In genomic region chr4:133497461-133498159, GRCm38 (mm10) we compare ENCODE assay signal across 8 mouse cellular contexts. TPM values are rescaled to one million over a fixed set of nuclear protein-coding genes. Genes with fewer than 3 reads are reported as not detected.
A peak's percentile ranks its signal among the peaks of the same experiment; 100 is the strongest.
DNase-seq lines count a peak whose midpoint lies in the region; ATAC-seq and TF ChIP-seq lines count a peak whose summit lies in the region.

No protein-coding gene starts in this region.

- TF ChIP-seq POLR2A in cortical plate, adult 2 months (IDR thresholded peaks at IDR 0.05; ENCODE audit: extremely low read depth, insufficient read depth, low read length): no peak

- H3K27ac ChIP-seq in cortical plate, adult 2 months (ENCODE audit: insufficient read depth, low read length): peak overlapping the region; percentile 16; the same call in 1 of the 2 replicates
- H3K27ac ChIP-seq in hindbrain, embryonic 13.5 days: no peak overlapping the region; the same call in 1 of the 2 replicates
- peak overlapping the region; percentile 70; the same call in 1 of the 2 replicates for H3K27ac ChIP-seq in midbrain, embryonic 10.5 days (replicated peaks)

- H3K4me1 ChIP-seq in cortical plate, adult 2 months (ENCODE audit: control insufficient read depth, insufficient read depth, low read length): peaks cover 2% of the 10 kb centered on the region; the same call in 1 of the 2 replicates
- H3K4me1 ChIP-seq in hindbrain, embryonic 13.5 days (replicated peaks): peaks cover 32% of the 10 kb centered on the region
- H3K4me1 ChIP-seq in midbrain, embryonic 10.5 days: peaks cover 31% of the 10 kb centered on the region

- H3K9ac ChIP-seq in hindbrain, embryonic 13.5 days: peak overlapping the region; percentile 82

- no peaks in the 10 kb centered on the region for H3K36me3 ChIP-seq in hindbrain, embryonic 13.5 days
- no peaks in the 10 kb centered on the region for H3K36me3 ChIP-seq in midbrain, embryonic 10.5 days

- H3K4me3 ChIP-seq in cortical plate, adult 2 months (ENCODE audit: insufficient read depth, low read length): peak overlapping the region; percentile 74
- peak overlapping the region; percentile 68 for H3K4me3 ChIP-seq in hindbrain, embryonic 13.5 days
- peak overlapping the region; percentile 66 for H3K4me3 ChIP-seq in midbrain, embryonic 10.5 days

- H3K9me3 ChIP-seq in hindbrain, embryonic 13.5 days: no peaks in the 10 kb centered on the region
- no peaks in the 10 kb centered on the region for H3K9me3 ChIP-seq in midbrain, embryonic 10.5 days (replicated peaks)

- peaks cover 93% of the 10 kb centered on the region for H3K27me3 ChIP-seq in hindbrain, embryonic 13.5 days
- H3K27me3 ChIP-seq in midbrain, embryonic 10.5 days (ENCODE audit: low read depth, poor library complexity, severe bottlenecking): peaks cover 96% of the 10 kb centered on the region

- H3K4me2 ChIP-seq in hindbrain, embryonic 13.5 days: peak overlapping the region; percentile 98

- peak; percentile 69 for ATAC-seq in hindbrain, embryonic 13.5 days (ENCODE audit: low FRiP score)

- under 1% methylated on average over 68 of the region's 70 CpGs for WGBS in hindbrain, embryonic 13.5 days
- WGBS in midbrain, embryonic 10.5 days: 1% methylated on average over 70 of the region's 70 CpGs

- peak; percentile 29 to 51 for DNase-seq in layer of hippocampus, postnatal 10 days (ENCODE audit: low spot score in 2 of 2)
- DNase-seq in layer of hippocampus, adult 8-10 months (ENCODE audit: low spot score in 2 of 2): no peak
- DNase-seq in NIH3T3 (ENCODE audit: low read depth): peak; percentile 49
- peak; percentile 67 for DNase-seq in midbrain, embryonic 10.5 days (ENCODE audit: low spot score)
- no peak for DNase-seq in c-Kit-positive CD71-positive TER-119-positive erythroid progenitor cells, embryonic 14.5 days (ENCODE audit: low spot score)
- no peak for DNase-seq in Muller cell, postnatal 12 days (ENCODE audit: inconsistent ontology term)

- TF ChIP-seq CTCF in cortical plate, adult 2 months (IDR thresholded peaks at IDR 0.05; ENCODE audit: extremely low read depth, insufficient read depth, low read length): no peak

RNA-seq across cellular contexts. Expression of gene Trnp1, which starts 0.7 kb away (rescaled TPM):
- 100 to 1,000 TPM; 129 to 130 TPM for total RNA-seq in layer of hippocampus, postnatal 10 days (2021)
- 100 to 1,000 TPM; 159 to 177 (median 165) TPM for total RNA-seq in layer of hippocampus, adult 8-10 months (2022)
- polyA plus RNA-seq in cortical plate, adult 2 months (2012; rRNA removed): 119 and 128 TPM in 2 replicates
- 2.8 and 3.9 TPM in 2 replicates for polyA plus RNA-seq in hindbrain, embryonic 13.5 days (2015; fragmentation: Nextera tagmentation; extraction: Ambion mirVana)
- polyA plus RNA-seq in midbrain, embryonic 10.5 days (2016; fragmentation: Nextera tagmentation; extraction: Ambion mirVana): 0.68 and 1.0 TPM in 2 replicates

RNA-seq across cellular contexts. Expression of gene Tent5b, which starts 17.7 kb away (rescaled TPM):
- total RNA-seq in layer of hippocampus, postnatal 10 days (2021): under 1 TPM in 1 of 2 experiments, not detected in 1; 0.21 TPM
- under 1 TPM in 2 of 4 experiments, not detected in 2; 0.14 to 0.31 TPM for total RNA-seq in layer of hippocampus, adult 8-10 months (2022)
- 0.04 and 0.06 TPM in 2 replicates for polyA plus RNA-seq in cortical plate, adult 2 months (2012; rRNA removed)
- polyA plus RNA-seq in hindbrain, embryonic 13.5 days (2015; fragmentation: Nextera tagmentation; extraction: Ambion mirVana): 0.13 and 0.30 TPM in 2 replicates
- 0.58 and 0.86 TPM in 2 replicates for polyA plus RNA-seq in midbrain, embryonic 10.5 days (2016; fragmentation: Nextera tagmentation; extraction: Ambion mirVana)

RNA-seq across cellular contexts. Expression of gene Kdf1, which starts 21.2 kb away (rescaled TPM):
- under 1 TPM in 1 of 2 experiments, not detected in 1; 0.21 TPM for total RNA-seq in layer of hippocampus, postnatal 10 days (2021)
- 1 to 10 TPM in 2 of 4 experiments, under 1 TPM in 2; 0.45 to 2.0 (median 1.2) TPM for total RNA-seq in layer of hippocampus, adult 8-10 months (2022)
- 0.08 and 0.13 TPM in 2 replicates for polyA plus RNA-seq in cortical plate, adult 2 months (2012; rRNA removed)
- 0.30 and 0.39 TPM in 2 replicates for polyA plus RNA-seq in hindbrain, embryonic 13.5 days (2015; fragmentation: Nextera tagmentation; extraction: Ambion mirVana)
- polyA plus RNA-seq in midbrain, embryonic 10.5 days (2016; fragmentation: Nextera tagmentation; extraction: Ambion mirVana): 0.87 and 1.3 TPM in 2 replicates

RNA-seq across cellular contexts. Expression of gene Nudc, which starts 48.2 kb away (rescaled TPM):
- total RNA-seq in layer of hippocampus, postnatal 10 days (2021): 100 to 1,000 TPM; 117 to 129 TPM
- total RNA-seq in layer of hippocampus, adult 8-10 months (2022): 100 to 1,000 TPM; 120 to 138 (median 128) TPM
- polyA plus RNA-seq in cortical plate, adult 2 months (2012; rRNA removed): 184 and 202 TPM in 2 replicates
- polyA plus RNA-seq in hindbrain, embryonic 13.5 days (2015; fragmentation: Nextera tagmentation; extraction: Ambion mirVana): 256 and 265 TPM in 2 replicates
- polyA plus RNA-seq in midbrain, embryonic 10.5 days (2016; fragmentation: Nextera tagmentation; extraction: Ambion mirVana): 450 and 503 TPM in 2 replicates

RNA-seq across cellular contexts. Expression of gene Nr0b2, which starts 55.6 kb away (rescaled TPM):
- not detected for total RNA-seq in layer of hippocampus, postnatal 10 days (2021)
- not detected for total RNA-seq in layer of hippocampus, adult 8-10 months (2022)
- polyA plus RNA-seq in cortical plate, adult 2 months (2012; rRNA removed): not detected in 2 replicates
- not detected in 2 replicates for polyA plus RNA-seq in hindbrain, embryonic 13.5 days (2015; fragmentation: Nextera tagmentation; extraction: Ambion mirVana)
- 0.17 TPM in 1 of 2 replicates, not detected in the other for polyA plus RNA-seq in midbrain, embryonic 10.5 days (2016; fragmentation: Nextera tagmentation; extraction: Ambion mirVana)

Comparison
In these comparisons a context has a peak if more than half of its experiments do, and no peak if none do; other contexts are left out.
1. DNase-seq: peak in layer of hippocampus, postnatal 10 days (2 of 2), NIH3T3 (single experiment) and midbrain, embryonic 10.5 days (single experiment); none in layer of hippocampus, adult 8-10 months (0 of 2), c-Kit-positive CD71-positive TER-119-positive erythroid progenitor cells, embryonic 14.5 days (single experiment) and Muller cell, postnatal 12 days (single experiment).
2. RNA of gene Trnp1, which starts 0.7 kb away (polyA plus RNA-seq): 119 to 128 TPM in cortical plate, adult 2 months; 2.8 to 3.9 TPM in hindbrain, embryonic 13.5 days and 0.68 to 1.0 TPM in midbrain, embryonic 10.5 days; every median in the first group is over 10 times any median in the second.
3. Peak in every context shown above with its lines, with median percentiles within 50 percentile points of each other: H3K4me3 ChIP-seq.